Mouse (Mus musculus) hindbrain, embryonic 11.5 days (tissue): Measurements from ENCODE around the gene Ear1. TPM values are rescaled to one million over a fixed set of nuclear protein-coding genes. Genes with fewer than 3 reads are reported as not detected.

ENCODE experiments used
- polyA plus RNA-seq: library from polyadenylated mRNA; unstranded; fragments of >200 nt; fragmentation: Nextera tagmentation; extraction: Ambion mirVana; gene quantifications from 2 replicates; pipeline ENCODE4 v1.2.1, GENCODE M21; 2014

Ear1 gene
- polyA plus RNA-seq, 1 experiment from 2014 or later, result not detected

Other genes with a start within 250 kb of the Ear1 start
- not detected in 2 replicates for gene Gm8165, start 198.3 kb downstream of the Ear1 start, polyA plus RNA-seq
- 1.6 TPM in 2 replicates for gene Gm7324, start 177.7 kb downstream of the Ear1 start, polyA plus RNA-seq
- gene Gm16506, start 148.0 kb downstream of the Ear1 start, polyA plus RNA-seq, result not detected in 2 replicates
- not detected in 2 replicates for gene Gm6526, start 127.7 kb downstream of the Ear1 start, polyA plus RNA-seq
- not detected in 2 replicates for gene Gm8180, start 90.8 kb downstream of the Ear1 start, polyA plus RNA-seq
- gene Ear10, start 48.0 kb upstream of the Ear1 start, polyA plus RNA-seq, result not detected in 2 replicates
- 5.8 and 6.2 TPM in 2 replicates for gene Gm8113, start 49.9 kb upstream of the Ear1 start, polyA plus RNA-seq
- gene Ang5, start 81.6 kb upstream of the Ear1 start, polyA plus RNA-seq, result not detected in 2 replicates
- not detected in 2 replicates for gene Ang6, start 126.8 kb upstream of the Ear1 start, polyA plus RNA-seq
- gene Ear2, start 227.1 kb upstream of the Ear1 start, polyA plus RNA-seq, result not detected in 2 replicates
- not detected in 2 replicates for gene Gm3327, start 248.3 kb upstream of the Ear1 start, polyA plus RNA-seq